Mouse (Mus musculus) spleen, postnatal 4 days (tissue): ENCODE data around the gene Zfp541.

Experiments used
- DNase-seq, 2 experiments: peaks; one replicate each; pipeline ENCODE4 v3.0.0; 2022; ENCODE audit warnings: low spot score in 2 of 2

Zfp541 gene

DNA sequence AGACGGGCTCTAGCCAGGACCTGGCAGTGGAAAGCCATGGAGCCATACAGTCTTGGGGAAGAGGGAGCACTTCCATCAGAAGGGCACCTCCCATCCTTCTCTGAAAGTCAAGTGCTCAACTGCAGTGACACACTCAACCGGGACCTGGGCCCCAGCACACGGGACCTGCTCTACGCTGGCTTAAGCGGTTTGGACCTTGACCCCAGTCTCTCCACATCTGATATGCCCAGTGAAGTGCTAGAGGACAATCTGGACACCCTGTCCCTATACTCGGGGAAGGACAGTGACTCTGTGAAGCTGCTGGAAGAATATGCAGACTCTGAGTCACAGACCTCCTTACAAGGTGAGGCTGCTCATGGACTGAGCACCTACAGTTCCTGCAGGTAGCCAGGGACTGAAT is 10.3 kb downstream of the Zfp541 start:
- no peak for DNase-seq

DNA sequence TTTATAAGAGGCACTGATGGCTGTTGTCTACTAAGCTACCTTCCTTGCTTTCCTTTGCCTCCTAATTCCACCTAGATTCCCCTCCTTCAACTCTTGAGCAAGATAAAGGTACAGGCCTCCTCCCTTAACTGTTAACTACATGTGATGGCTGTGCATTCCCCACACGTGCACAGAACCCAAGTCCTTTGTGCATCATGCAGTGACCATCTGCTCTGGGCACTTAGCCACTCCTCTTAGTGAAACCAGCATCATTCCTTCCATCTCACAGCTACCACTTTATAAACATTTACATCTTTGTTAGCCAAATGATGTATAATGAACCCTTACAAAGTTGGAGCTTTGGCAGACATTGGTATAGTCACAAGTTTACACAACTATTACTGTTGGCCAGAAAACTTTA is 18.3 kb downstream of the Zfp541 start:
- no peak for DNase-seq

DNA sequence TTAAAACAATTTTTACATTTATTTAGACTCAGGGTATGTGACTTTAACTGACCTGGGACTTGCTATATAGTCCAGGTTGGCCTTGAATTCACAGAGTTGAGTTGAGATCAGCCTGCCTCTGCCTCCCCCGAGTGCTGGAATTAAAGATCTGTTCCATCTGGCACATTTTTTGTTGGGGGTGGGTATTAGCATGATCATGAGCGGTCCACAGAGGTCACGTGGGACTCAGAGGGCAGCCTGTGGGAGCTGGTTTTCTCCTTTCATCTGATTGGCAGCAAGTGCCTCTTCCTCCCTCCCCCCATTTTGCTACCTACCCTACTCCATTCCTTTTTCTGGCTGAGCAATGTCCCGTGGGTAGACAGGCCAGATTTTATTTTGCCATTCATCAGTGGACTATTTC is 19.0 kb downstream of the Zfp541 start:
- DNase-seq, result no peak

DNA sequence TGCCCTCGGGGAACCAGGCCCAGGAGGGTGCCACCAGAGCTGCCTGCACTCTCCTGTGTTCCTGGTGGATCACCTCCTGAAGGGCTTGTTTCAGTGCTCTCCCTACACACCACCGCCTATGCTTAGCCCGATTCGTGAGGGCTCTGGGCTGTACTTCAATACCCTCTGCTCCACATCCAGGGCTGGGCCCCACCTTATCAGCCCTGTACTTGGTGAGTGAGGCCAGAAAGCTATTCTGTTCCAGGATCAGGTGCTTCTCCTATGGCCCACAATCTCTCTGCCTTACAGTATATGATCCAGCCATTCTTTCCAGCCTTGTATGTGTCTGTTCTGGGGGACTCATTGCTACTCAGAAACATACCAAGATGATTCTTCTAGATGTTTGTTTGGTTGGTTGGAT is 21.7 kb downstream of the Zfp541 start:
- DNase-seq, result no peak

DNA sequence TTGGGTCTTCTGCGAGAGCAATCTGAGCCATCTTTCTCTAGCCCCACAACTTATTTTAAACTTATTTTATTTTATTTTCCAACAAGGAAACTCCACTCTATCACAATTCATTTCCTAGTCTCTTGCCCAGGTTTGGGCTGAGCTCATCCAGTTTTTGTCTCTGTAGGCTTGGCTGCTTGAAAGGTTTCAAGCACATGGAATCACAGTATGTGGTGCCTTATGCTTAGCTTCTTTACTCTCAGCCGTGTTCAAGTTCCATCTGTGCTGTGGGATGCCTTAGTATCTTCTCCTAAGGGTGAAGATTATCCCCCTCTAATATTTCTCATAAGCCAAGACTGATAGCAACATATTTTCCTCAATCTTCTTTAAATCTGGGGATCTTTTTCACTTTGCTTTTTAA is 26.0 kb downstream of the Zfp541 start:
- no peak for DNase-seq

DNA sequence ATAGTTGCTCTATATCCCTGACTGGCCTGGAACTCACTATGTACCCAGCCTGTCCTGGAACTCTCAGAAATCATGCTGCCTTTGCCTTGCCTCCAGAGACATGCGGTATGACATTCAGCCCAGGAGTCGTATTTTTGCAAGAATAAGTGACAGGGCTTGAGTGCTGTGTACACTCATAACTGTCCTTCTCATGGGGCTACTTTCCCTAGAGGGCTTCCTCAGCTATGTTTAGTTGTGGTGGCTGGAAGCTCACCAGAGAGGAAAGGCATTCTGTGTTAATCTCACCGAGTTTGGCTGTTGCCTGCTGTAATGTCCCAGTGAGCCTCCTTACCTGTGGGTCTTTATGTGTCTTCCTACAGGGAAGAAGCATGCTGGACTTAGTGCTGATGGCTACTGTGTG is 33.0 kb downstream of the Zfp541 start:
- DNase-seq, result peak in 1 of 2 experiments; percentile 44

DNA sequence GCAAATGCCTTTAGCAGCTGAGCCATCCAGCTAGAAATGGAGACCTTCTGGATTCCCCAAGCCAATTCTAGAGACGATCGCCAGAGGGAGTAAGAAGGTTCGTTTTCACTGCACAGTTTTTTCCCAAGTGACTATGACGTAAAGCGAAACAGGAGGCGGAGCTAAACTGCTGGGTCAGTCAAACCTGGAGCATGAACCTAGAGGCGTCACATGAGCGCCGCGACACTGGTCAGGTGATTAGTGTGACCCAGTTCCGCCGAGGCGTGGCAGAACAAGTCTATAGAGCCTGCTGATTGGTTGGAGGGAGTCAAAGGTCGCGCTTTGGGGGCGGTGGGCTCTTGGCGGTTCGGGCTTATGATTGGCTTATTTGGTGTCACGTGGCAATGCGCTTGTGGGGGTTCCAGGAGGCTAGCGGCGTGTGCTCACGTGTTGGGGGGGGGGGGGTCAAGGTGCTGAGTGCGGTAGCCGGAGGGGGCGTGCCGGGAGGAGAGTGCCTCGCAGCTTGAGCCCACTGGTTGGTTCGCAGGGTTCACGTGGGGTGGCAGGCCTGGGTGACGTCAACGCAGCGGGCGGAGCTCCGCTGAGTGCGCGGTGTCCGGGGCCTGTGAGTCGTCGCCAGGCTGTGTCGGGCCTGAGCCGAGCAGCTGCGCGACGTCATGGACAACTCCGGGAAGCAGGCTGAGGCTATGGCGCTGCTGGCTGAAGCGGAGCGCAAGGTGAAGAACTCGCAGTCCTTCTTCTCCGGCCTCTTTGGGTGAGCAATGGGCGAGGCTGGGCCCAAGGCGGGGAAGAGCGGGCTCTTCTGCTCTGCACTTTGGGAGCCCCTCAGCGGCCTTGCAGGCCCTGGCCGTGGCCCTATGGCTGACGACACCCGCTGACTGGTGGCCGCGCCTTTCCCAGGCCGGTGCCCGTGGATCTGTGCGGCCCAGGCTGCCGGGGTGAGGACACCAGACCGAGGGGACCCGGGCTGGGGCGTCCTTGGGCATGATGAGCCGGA is 36.7 kb downstream of the Zfp541 start, which contains the start of gene Napa:
TSS of gene Napa (plus strand) at position 438 of the 997 bp plus-strand sequence.
- DNase-seq, result peak; percentile 96 to 97

DNA sequence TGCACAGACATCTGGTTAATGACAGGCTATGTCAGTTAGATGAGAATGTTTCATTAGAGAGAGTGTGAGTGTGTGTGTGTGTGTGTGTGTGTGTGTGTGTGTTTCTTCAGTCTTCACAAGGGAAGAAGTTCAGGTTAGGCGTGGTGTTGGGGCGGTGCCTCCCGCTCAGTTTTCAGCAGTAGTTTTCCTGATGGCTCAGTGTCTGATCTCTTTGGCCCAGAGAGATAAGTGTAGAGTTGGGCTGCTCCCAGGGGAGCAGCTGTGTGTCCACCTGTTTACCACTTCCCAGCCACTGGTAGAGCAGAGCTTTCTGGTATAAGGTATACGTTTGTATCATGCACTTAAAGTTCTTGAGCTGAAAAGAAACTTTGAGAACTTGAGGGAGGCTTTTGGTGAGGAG is 38.3 kb downstream of the Zfp541 start:
- DNase-seq, result peak in 1 of 2 experiments; percentile 51

DNA sequence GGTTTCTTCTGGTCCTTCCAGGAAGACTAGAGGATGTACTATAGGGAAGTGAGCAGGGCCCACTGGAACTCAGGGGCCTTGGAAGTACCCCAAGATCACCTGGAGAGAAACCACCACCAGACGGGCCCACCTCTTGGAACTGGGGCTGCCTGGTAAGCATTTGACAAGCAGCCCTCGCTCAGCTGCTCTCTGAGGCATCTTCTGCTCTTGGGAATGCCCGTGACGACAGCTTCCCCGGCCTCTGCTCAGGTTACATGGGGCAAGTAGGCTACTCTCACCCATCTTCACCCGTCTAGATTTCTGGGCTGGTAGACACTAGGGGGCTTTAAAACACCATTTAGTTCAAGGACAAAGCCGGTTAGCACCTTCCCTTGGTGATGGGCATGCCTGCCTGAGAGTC is 39.5 kb downstream of the Zfp541 start:
- DNase-seq, result no peak

DNA sequence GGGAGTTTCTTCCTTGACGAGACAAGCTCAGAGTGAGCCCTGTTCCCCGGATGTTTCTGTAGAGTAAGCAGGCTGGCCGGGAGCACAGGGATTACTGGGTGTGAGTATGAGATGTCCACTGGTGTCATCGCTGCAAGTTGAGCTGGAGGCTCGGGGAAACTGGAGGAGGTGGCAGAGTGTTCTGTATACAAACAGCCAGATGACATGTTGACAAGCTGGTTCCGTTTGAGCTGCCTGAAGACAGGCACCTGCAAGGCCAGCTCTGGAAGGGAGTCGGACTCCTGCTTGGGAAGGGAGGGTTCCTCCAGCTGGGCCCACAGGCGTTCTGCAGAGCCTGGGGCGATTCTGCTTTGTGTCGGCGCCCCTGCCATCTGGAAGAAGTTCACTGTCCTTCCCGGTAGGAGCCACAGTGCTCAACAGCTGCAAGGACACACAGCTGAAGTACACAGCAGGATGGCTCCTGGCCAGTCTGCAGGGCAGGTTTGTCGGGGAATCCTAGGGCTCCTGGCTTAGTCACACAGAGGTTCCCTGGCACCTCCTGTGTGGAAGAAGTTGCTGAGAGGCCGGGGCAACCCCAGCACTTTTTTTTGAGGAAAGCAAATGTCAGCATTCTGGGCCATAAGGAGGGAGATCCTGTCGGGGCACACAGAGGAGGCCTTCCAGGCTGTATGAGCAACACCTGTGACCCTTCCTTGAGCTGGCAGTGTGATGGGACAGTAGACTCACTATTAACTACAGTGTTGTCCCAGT is 40.3 kb downstream of the Zfp541 start:
- DNase-seq, result no peak

DNA sequence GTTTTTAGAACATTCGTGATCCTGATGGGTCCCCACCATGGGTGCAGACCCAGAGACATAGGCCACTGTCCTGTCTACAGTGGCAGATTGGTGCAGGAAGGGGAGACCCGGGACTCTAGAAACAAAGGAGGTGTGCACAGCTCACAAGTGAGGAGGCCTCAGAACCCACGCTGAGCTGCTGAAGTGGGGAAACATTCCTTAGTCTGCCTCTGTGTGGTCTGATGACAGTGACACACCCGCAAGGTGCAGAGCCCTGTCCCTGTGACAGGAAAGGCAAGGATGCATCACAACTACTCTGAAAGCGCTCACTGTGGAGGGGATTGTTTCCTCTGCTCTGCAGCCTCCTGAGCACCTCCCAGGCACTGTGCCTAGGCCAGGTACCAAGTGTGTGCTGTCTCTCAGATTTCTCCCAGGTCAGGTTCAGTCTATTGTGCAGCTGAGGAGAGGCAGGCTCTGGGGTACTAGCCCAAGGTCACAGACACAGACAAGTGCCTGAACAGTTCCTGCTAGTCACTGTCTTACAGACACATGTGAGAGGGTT is 41.1 kb downstream of the Zfp541 start:
- no peak for DNase-seq

DNA sequence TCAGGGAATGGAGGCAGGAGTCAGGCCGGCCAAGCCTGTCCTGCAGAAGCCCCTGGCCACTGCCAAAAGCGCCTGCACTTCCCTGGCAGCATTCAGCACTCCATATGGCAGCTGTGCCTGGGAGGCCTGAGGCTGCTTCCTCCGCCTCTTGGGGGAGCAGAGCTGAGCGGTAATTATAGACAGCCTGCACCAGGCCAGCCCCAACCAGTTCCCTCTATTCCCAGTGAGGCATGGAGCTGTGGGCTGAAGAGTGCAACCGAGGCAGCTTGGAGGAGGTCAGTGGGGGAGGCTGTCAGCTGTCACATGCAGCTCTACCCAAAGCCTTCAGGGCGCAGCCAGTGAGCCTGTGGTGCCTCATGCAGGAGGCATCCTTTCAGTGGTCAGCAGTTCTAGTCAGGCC is 42.1 kb downstream of the Zfp541 start:
- DNase-seq, result no peak

DNA sequence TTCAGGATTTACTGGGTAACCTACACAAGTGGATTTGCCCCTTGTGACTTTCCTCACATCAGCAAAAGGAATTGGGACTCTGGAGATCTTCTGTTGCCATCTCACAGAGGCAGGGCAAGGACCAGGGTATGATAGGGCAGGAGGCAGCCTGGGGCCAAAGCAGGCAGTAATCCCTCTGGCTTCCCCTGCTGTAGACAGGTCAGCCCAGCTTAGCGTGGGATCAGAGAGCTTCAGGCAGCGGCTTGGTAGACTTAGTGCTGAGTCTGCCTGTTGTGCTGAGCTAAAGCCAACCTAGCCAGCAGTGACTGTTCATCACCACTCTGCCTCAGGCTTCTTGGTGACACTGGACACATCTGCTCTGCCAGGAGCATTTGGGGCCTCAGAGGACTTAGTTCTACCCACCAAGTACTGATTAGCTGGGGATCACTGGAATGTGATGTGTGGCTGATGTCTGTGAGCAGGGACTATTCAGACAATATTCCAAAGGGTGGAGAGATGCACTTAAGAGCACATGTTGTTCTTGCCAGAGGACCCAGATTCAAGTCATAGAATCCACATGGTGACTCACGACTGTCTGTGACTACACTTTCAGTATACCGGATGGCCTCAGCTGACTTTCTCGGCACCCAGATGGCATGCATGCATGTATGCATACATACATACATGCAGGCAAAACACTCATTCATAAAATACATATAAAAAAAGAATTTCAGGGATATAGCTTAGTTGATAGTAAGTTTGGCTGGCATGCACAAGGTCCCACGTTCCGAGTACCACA is 43.2 kb downstream of the Zfp541 start:
- no peak for DNase-seq

DNA sequence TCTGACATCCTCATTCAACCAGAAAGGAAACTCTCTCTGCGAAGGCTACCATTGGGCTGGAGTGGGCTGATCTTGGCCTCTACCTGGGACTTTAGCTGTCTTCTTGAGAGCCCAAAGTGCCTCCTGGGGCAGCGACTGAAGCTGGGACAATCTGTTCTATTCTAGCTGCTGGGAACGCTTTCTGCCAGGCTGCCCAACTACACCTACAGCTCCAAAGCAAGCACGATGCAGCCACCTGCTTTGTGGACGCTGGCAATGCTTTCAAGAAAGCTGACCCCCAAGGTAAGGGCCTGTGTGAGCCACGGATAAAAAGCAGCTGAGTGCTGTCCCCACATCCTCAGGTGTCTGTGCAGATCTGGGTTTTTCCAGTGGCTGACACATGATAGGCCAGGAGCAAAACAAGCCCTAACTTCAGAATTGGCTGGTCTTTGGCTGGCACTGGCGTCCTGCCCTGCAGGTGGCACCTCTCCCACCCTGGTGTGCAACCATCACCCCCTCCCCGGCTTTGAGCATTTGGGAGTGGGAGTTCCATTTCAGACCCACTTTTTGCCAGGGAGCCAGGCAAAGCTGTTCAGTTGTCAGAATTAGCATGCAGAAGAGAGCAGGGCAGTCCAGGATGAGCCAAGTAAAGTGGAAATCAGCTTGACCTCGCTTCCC is 47.4 kb downstream of the Zfp541 start:
- no peak for DNase-seq

DNA sequence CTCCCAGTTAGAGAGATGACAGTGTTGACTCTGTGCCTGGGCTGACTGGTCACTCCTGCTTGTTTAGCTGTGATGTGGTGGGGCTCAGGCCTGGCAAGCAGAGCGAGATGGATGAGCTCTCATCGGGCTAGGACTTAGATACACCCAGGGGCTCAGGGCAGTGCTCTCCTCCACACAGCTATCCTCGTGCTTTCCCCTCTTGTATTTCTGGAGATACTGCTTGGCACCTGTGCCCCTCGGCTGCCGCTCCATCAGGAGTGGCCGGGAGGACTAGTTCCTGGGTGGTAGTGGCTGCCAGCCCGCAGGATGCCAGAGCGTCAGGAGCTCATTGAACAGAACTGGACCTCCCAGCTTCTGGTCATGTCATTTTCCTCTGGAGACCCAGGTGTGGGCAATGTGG is 48.5 kb downstream of the Zfp541 start:
- no peak for DNase-seq

DNA sequence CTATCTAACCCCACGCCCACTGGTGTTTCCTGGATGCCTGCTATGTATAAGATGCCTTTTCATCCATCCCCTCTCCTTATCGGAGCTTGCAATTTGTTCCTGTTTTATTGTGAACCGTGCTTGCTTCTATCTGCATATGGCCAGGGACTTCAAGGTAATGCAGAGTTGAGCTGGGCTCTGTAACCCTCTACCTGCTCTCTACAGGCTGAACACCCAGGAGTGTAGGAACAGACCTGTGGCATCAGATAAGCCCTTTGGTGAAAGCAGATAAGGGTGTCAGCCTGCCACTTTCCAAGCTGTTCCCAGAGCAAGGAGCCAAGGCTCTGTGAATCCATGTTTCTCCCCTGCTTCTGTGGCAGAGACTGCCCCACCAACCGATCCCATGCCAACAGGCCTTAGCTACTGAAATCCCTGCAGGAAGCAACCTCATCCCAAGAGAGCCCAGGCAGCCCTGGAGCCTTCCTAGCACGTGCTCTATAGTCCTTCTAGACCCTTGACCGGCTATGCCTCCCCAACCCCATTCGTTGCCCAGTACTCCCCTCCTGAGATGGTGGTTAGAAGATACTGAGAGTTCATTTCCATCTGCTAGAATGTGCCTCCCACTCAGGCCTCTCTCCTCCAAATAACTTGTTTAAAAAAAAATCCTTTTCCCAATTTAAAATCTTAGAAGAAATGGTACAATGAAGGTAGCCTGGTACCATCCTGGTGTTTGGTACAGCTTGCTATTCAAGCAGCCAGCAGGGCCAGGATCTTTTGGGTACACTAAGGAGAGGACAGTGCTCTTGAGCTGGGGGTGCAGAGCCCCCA is 49.9 kb downstream of the Zfp541 start:
- no peak for DNase-seq

DNA sequence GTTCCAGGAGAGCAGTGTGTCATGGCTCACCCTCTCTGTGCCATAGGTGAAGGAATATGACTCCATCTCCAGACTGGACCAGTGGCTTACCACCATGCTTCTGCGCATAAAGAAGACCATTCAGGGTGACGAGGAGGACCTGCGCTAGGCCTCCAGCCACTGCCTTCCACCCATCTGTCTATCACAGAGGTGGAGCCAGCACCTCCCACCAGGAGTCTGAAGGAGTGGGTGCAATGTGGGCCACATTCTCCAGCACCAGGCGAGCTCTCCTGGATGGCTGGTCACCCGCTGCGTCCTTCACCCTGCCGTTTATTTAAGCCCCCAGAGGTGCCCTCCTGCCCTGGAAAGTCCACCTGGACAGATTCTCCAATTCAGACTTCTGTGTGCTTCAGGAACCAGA is 54.8 kb downstream of the Zfp541 start:
- no peak for DNase-seq

DNA sequence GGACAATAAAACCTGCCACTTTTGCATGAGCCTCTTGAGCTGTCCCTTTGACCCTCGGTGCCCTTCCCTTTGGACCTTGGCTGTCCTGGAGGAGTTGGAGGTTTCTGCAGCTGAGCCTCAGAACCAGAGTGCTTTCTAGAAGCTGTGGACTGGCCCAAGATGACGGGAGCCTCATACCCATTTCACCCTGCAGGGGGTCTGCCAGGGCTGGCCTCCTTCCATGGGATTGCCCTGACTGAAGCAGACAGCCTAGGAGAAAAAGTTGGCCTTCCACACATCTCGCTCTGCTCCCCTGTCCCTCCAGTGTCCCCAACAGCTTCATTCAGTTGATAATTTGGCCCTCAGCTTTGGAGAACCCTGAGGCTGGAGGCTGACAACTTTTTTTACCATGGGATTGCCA is 55.5 kb downstream of the Zfp541 start:
- DNase-seq, result no peak

DNA sequence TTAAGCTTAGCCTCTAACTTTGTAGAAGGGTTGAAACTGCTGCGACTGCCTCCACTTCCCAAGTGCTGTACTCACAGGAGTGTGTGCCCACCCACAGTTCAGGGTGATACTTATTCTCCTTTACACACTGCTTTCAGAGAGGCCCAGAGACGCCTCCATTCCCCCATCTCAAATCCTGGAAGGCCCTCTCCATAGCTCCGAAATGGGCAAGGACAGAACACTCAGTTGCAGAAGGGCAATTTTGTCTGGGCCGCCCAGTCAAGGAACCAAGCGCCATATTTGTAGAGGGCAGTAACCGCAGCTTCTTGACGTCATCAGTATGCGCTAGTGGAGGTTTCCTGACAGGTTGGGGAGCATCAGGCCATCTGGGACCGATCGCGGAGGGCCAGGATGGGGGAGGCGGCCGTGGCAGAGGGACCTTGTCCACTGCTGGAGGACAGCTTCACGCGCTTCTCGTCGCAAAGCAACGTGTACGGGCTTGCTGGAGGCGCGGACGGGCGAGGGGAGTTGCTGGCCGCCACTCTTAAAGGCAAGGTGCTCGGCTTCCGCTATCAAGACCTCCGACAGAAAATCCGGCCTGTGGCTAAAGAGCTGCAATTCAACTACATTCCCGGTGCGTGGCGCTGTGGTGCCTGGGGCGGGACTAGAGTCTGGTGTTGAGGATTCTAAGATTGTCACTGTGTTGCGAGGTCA is 58.1 kb downstream of the Zfp541 start, which contains the start of gene Kptn:
TSS of gene Kptn (plus strand) at position 327 of the 693 bp plus-strand sequence.
- DNase-seq, result peak; percentile 85 to 96

DNA sequence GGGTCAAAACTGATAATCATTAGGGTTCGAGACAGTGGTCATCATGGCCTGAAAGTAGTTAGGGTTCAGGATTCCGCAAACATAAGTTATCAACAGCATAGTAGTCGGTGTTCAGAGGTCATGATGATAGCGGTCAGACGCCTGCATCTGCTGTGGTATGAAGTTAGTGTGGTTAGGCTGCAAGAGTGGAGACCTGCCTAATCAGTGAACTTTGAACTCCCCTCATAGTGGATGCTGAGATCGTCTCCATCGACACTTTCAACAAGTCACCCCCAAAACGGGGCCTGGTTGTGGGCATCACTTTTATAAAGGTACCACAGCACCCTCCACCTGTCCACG is 58.6 kb downstream of the Zfp541 start:
- DNase-seq, result no peak
